Mouse (Mus musculus) forebrain, embryonic 13.5 days (tissue): ENCODE data around the gene Car3. TPM values are rescaled to one million over a fixed set of nuclear protein-coding genes. Genes with fewer than 3 reads are reported as not detected.

ENCODE experiments used
- ATAC-seq: fragments of 200-750 bp; cut with Nextera tagmentation; 2 replicates; pipeline ENCODE4 v1.8.0; 2017
- H3K27ac ChIP-seq: fragments of 300-500 bp; sonication (generic); 2 replicates; pipeline ENCODE4 v1.5.1; 2015; ENCODE audit warnings: inconsistent platforms, mild to moderate bottlenecking, moderate library complexity
- H3K27me3 ChIP-seq: fragments of 300-500 bp; sonication (generic); 2 replicates; pipeline ENCODE4 v1.6.1; 2015; ENCODE audit warnings: mild to moderate bottlenecking, inconsistent platforms
- H3K36me3 ChIP-seq: fragments of 300-500 bp; sonication (generic); 2 replicates; pipeline ENCODE4 v1.6.1; 2015; ENCODE audit warnings: mild to moderate bottlenecking, inconsistent platforms; ENCODE audit not compliant: poor library complexity, severe bottlenecking
- H3K4me1 ChIP-seq: fragments of 300-500 bp; sonication (generic); 2 replicates; pipeline ENCODE4 v1.6.1; 2015; ENCODE audit warnings: inconsistent platforms
- H3K4me2 ChIP-seq: fragments of 300-500 bp; sonication (generic); 2 replicates; pipeline ENCODE4 v1.6.1; 2015; ENCODE audit warnings: inconsistent platforms, mild to moderate bottlenecking, moderate library complexity
- H3K4me3 ChIP-seq: fragments of 300-500 bp; sonication (generic); 2 replicates; pipeline ENCODE4 v1.5.1; 2015; ENCODE audit warnings: mild to moderate bottlenecking, inconsistent platforms
- H3K9ac ChIP-seq: fragments of 300-500 bp; sonication (generic); 2 replicates; pipeline ENCODE4 v1.6.1; 2015; ENCODE audit warnings: mild to moderate bottlenecking, inconsistent platforms
- H3K9me3 ChIP-seq: fragments of 300-500 bp; sonication (generic); replicated peaks from 2 replicates; pipeline ENCODE4 v1.6.1; 2016; ENCODE audit warnings: inconsistent platforms
- WGBS: fragments of 180-500 bp; shearing (Covaris S2); methylation state at CpG from one replicate; pipeline ENCODE4 v1.1.7; 2015; 5-methylcytosine and 5-hydroxymethylcytosine counted together
- polyA plus RNA-seq: library from polyadenylated mRNA; unstranded; fragments of >200 nt; fragmentation: Nextera tagmentation; extraction: Ambion mirVana; gene quantifications from 2 replicates; pipeline ENCODE4 v1.2.1, GENCODE M21; 2015

The Car3 gene
- polyA plus RNA-seq, 1 experiment from 2014 or later, result 1.6 TPM

DNA sequence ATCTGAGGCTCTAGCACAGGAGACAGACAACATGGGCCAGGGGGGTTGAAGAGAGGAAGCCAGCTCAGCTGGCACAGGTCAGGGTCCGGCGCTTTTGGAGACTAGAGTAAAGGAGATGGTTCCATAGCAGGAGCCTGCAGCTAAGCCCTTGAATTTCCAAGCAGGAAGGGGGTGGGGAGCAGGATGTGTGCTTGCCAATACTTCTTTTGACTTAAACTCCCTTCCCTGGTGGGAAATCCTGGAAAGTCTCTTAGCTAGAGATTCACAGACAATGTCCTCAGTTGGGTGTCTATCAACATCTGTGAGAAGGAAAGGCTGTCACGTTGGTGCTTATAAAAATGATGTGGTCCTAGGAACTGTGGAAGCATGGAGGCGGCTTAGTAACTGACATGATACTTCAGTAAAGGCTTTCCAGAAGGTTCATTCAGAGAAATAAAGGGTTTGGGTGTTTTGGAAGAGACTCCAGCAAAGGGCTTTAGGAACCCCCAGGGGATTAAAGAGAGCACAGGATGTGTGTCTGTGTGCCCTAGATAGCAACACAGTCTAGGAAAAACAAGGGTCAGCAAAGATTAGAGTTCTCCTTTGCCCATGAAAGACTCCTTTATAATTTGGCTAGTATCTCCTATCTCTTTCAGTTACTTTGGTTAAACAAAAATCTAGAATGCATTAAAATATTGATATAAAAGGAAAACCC lies 26.6 kb downstream of the Car3 start:
- Histone ChIP-seq H3K27ac (no peak overlapping the region), H3K4me1 (0 out of 2 replicates have a peak, but pooled peaks cover 7% of the 10 kb centered on the region), H3K9ac (no peak overlapping the region), H3K4me2 (0 out of 2 replicates have a peak overlapping the region, but pooled peaks have one; percentile 2), H3K9me3 (no peaks in the 10 kb centered on the region), H3K27me3 (peaks cover 9% of the 10 kb centered on the region; the same call in 1 of the 2 replicates), H3K4me3 (no peak overlapping the region), H3K36me3 (no peaks in the 10 kb centered on the region)
- 36% methylated on average over 4 of the region's 4 CpGs for WGBS
- no peak for ATAC-seq

DNA sequence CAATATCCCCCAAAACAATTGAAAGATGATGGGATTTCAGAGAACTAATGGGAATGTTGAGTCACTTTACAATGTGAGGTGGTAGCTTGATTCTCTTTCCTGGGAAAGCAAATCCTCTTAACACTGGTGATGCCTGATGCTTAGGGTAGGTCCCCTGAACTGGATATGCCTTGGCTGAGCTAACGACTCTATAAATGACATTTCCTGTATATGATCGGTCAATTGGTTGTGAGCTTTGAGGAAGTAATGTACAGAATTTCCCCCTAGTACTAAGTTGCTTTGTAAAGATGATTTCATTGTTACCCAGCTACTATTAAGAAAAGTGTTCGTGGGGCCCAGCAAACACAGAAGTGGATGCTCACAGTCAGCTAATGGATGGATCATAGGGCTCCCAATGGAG lies 29.7 kb downstream of the Car3 start:
- no peak for ATAC-seq
- Histone ChIP-seq H3K36me3 (no peaks in the 10 kb centered on the region), H3K27ac (no peak overlapping the region), H3K4me1 (0 out of 2 replicates have a peak, but pooled peaks cover 4% of the 10 kb centered on the region), H3K27me3 (0 out of 2 replicates have a peak, but pooled peaks cover under 1% of the 10 kb centered on the region), H3K9ac (no peak overlapping the region), H3K9me3 (no peaks in the 10 kb centered on the region), H3K4me3 (no peak overlapping the region), H3K4me2 (no peak overlapping the region)
- 80% methylated on average over 3 of the region's 3 CpGs for WGBS

DNA sequence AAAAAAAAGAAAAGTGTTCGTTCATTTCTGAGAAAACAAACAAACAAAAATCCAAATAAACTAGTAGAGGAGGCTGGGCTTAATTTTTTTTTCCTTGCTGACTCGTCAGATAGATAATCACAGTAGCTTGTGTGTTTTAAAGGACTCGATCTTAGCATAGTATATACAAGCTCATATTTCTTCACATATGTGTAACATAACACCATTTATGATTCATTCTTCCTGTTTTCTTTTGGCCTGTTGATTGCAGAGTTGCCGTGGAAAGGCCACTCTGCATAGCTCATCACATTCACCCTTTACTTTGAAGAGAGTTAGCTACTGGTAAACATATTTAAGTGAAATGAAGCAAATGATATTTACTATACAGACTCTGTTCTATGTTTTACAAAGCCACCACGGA lies 30.4 kb downstream of the Car3 start:
- H3K27me3 ChIP-seq, result no peaks in the 10 kb centered on the region
- 0 out of 2 replicates have a peak, but pooled peaks cover 2% of the 10 kb centered on the region for H3K4me1 ChIP-seq
- H3K9me3 ChIP-seq, result no peaks in the 10 kb centered on the region
- no peak overlapping the region for H3K27ac ChIP-seq
- no peak overlapping the region for H3K4me3 ChIP-seq
- no peak overlapping the region for H3K4me2 ChIP-seq
- 83% methylated on average over 5 of the region's 5 CpGs for WGBS
- H3K36me3 ChIP-seq, result no peaks in the 10 kb centered on the region
- H3K9ac ChIP-seq, result no peak overlapping the region
- ATAC-seq, result no peak

DNA sequence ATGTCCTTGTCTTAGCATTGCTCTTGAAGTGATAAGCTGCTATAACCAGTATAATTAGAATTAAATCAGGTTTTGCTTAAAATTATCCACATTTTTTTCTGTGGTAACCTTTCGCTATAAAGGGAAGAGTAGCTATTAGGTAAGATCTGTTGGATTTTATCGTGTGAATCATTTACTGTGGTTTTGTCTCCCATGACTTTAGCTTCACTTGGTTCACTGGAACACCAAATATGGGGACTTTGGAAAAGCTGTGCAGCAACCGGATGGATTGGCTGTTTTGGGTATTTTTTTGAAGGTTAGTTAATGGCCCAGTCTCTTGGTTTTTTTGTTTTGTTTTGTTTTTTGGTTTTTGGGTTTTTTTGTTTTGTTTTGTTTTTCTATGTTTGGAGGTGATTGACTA lies 32.0 kb downstream of the Car3 start:
- no peak overlapping the region for H3K4me2 ChIP-seq
- ATAC-seq, result no peak
- H3K27ac ChIP-seq, result no peak overlapping the region
- H3K36me3 ChIP-seq, result no peaks in the 10 kb centered on the region
- no peaks in the 10 kb centered on the region for H3K27me3 ChIP-seq
- no peaks in the 10 kb centered on the region for H3K9me3 ChIP-seq
- no peaks in the 10 kb centered on the region for H3K4me1 ChIP-seq
- H3K4me3 ChIP-seq, result no peak overlapping the region
- no peak overlapping the region for H3K9ac ChIP-seq
- 93% methylated on average over 3 of the region's 3 CpGs for WGBS

DNA sequence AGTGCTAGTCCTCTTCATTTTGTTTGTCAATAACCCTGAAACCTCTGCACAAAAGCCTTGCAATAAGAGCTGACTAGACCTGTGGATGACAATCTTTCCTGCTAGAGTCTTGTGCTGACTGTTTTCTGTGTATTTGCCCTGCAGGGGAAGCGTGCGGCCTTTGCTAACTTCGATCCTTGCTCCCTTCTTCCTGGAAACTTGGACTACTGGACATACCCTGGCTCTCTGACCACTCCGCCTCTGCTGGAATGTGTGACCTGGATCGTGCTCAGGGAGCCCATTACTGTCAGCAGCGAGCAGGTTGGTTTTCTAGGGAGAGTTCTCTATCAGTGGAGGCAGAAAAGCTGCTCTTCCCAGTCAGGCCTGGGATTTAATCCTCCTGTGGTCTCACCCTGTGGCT lies 34.5 kb downstream of the Car3 start:
- H3K9me3 ChIP-seq, result no peaks in the 10 kb centered on the region
- H3K27me3 ChIP-seq, result no peaks in the 10 kb centered on the region
- H3K4me2 ChIP-seq, result no peak overlapping the region
- H3K27ac ChIP-seq, result no peak overlapping the region
- no peak overlapping the region for H3K4me3 ChIP-seq
- H3K36me3 ChIP-seq, result no peaks in the 10 kb centered on the region
- ATAC-seq, result no peak
- no peak overlapping the region for H3K9ac ChIP-seq
- WGBS, result 72% methylated on average over 6 of the region's 6 CpGs
- H3K4me1 ChIP-seq, result no peaks in the 10 kb centered on the region

DNA sequence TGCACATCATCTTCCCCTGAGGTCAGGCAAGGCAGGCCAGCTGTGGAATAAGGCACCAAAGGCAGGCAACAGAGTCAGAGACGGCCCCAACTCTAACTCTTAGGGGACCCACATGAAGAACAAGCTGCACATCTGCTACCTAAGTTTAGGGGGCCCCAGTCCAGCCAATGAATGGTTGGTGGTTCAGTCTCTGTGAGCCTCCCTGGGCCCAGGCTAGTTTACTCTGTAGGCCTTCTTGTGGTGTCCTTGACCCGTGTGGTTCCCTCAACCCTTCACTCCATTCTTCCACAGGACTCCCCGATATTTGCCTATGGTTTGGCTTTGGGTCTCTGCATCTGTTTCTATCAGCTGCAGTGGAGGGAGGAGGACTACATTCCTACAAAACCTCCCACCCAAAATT lies 40.1 kb downstream of the Car3 start:
- ATAC-seq, result no peak
- Histone ChIP-seq H3K27ac (no peak overlapping the region), H3K4me2 (no peak overlapping the region), H3K9me3 (no peaks in the 10 kb centered on the region), H3K4me1 (no peaks in the 10 kb centered on the region), H3K9ac (no peak overlapping the region), H3K4me3 (no peak overlapping the region), H3K36me3 (no peaks in the 10 kb centered on the region), H3K27me3 (no peaks in the 10 kb centered on the region)
- 100% methylated on average over 3 of the region's 3 CpGs for WGBS

DNA sequence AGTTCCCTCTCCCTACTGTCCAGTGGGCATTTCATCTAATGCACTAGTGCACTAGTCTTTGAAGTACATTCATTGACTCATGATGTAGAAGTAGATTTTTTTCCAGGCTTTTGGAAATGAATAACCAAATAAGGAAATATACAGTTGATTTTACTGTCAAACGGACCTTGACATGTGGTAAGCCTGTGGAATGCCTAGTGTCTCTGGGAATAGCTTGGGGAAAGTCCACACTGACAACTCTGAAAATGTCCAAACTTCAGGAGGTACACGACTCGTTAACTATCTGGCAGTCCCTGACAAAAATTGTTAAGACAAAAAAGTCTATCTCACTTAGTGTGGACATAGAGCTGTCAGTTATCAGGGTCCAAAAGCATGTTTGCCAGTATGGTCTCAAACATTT lies 40.9 kb downstream of the Car3 start:
- no peak overlapping the region for H3K4me3 ChIP-seq
- no peaks in the 10 kb centered on the region for H3K4me1 ChIP-seq
- WGBS, result 85% methylated on average over 3 of the region's 3 CpGs
- no peak overlapping the region for H3K9ac ChIP-seq
- no peaks in the 10 kb centered on the region for H3K27me3 ChIP-seq
- H3K36me3 ChIP-seq, result no peaks in the 10 kb centered on the region
- H3K9me3 ChIP-seq, result no peaks in the 10 kb centered on the region
- H3K4me2 ChIP-seq, result no peak overlapping the region
- ATAC-seq, result no peak
- H3K27ac ChIP-seq, result no peak overlapping the region

DNA sequence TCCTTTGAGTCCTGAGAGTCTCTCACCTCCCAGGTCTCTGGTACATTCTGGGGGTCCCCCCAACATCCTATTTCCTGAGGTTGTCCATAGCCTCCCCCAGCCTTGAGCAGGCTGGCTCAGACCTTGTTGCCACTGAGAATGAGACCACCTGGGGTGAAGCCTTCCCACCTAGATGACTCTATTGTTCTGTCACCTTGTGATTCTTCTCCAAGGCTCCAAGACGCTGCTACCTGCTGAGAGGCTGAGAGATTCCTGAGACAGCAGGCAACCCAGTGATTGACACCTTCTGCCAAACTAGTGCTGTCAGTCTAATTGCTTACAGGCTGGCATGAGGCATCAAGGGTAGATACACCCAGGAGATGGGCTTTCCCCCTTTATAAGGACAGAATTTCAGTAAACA lies 44.0 kb downstream of the Car3 start:
- no peak overlapping the region for H3K4me3 ChIP-seq
- H3K4me1 ChIP-seq, result no peaks in the 10 kb centered on the region
- 32% methylated on average over 1 of the region's 1 CpGs for WGBS
- H3K9me3 ChIP-seq, result no peaks in the 10 kb centered on the region
- no peaks in the 10 kb centered on the region for H3K36me3 ChIP-seq
- no peak overlapping the region for H3K27ac ChIP-seq
- H3K27me3 ChIP-seq, result no peaks in the 10 kb centered on the region
- H3K4me2 ChIP-seq, result no peak overlapping the region
- no peak for ATAC-seq
- no peak overlapping the region for H3K9ac ChIP-seq

DNA sequence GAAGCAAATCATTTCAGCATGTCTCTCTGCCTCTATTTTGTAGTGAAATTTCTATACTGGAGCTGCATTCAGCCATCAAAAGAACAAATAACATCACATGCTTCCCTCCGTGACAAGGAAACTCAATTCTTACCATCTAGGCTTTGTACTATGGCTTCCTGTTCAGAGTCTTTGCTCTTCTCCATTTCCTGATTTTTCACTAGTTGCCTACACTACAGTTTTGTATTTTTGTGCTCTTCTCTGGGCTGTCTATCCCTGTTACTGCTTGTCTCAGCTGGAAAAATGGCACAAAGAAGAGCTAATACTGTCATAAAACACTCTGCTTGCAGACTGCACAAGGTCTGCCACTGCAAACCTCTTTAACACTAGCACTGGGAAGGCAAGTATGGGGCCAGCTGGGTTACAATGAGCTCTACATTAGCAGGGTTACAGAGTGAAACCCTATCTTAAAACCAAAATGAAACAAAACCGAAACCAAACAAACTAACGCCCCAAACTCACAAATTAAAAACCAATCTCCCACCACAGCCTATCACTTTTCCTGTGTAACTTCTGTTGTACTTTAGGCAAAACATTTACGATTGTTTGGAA lies 48.8 kb downstream of the Car3 start:
- H3K4me3 ChIP-seq, result no peak overlapping the region
- no peaks in the 10 kb centered on the region for H3K9me3 ChIP-seq
- H3K36me3 ChIP-seq, result no peaks in the 10 kb centered on the region
- H3K27ac ChIP-seq, result no peak overlapping the region
- no peak for ATAC-seq
- WGBS, result 92% methylated on average over 4 of the region's 4 CpGs
- no peak overlapping the region for H3K9ac ChIP-seq
- H3K4me2 ChIP-seq, result no peak overlapping the region
- H3K27me3 ChIP-seq, result no peaks in the 10 kb centered on the region
- H3K4me1 ChIP-seq, result no peaks in the 10 kb centered on the region

DNA sequence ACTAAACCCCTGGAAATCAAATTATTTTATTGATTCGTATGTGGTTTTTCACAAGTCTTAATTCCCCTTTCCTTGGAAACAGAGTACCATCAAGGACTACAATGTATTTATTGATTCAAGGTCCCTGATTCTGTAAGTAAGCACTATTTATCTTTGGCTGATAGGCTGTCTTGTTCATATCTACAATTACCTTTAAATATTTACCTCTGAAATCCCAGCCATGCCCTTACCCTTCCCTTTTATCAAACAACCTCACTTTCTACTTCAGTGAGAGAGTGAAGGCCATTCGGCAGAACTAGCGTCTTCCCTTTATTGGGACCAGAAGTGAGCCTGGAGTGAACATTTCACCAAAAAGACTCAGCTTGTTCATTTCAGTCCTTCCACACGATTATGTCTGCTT lies 50.5 kb downstream of the Car3 start:
- Histone ChIP-seq H3K4me3 (no peak overlapping the region), H3K4me1 (no peaks in the 10 kb centered on the region), H3K27ac (no peak overlapping the region), H3K36me3 (no peaks in the 10 kb centered on the region), H3K4me2 (no peak overlapping the region), H3K9me3 (no peaks in the 10 kb centered on the region), H3K27me3 (no peaks in the 10 kb centered on the region), H3K9ac (no peak overlapping the region)
- 91% methylated on average over 4 of the region's 4 CpGs for WGBS
- ATAC-seq, result no peak

DNA sequence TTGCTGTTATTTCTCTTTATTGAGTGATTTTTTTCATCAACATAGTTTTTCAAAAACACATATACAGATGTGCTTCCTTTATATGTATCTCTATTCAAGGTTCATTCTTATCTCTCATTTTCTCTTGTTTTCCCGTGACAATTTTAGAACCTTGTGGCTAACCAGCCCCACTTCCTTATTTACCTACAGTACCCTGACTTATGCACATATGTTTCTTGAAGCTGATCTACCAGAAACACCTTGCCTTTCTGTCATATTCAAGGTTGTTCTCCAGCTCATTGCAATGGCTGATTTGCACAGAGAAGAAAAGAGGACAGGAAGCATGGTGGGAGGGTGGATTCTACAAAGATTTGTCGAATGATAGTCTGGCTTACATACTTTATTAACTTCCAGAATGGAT lies 52.0 kb downstream of the Car3 start:
- H3K4me3 ChIP-seq, result no peak overlapping the region
- no peaks in the 10 kb centered on the region for H3K36me3 ChIP-seq
- no peaks in the 10 kb centered on the region for H3K9me3 ChIP-seq
- no peak overlapping the region for H3K9ac ChIP-seq
- no peak overlapping the region for H3K27ac ChIP-seq
- H3K4me2 ChIP-seq, result no peak overlapping the region
- no peaks in the 10 kb centered on the region for H3K4me1 ChIP-seq
- 93% methylated on average over 2 of the region's 2 CpGs for WGBS
- no peak for ATAC-seq
- H3K27me3 ChIP-seq, result no peaks in the 10 kb centered on the region

DNA sequence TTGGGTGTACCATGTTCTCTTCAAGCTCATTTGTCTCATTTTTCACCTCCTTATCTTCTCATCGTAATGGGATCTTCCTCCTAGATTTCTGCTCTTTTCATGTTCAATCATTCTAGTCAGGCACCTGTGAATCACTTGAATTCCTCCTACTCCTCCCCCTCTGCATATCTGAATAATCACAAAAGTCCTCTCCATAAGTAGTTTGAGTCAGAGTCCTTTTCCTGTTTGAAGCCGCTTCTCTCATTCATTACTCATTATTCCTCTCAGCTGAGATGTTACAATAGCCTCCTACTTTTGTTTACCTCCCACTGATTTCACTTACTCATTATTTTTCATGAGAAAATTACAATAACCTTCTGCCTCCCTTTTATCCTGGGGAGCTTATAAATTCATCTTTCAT lies 53.9 kb downstream of the Car3 start:
- Histone ChIP-seq H3K27me3 (no peaks in the 10 kb centered on the region), H3K27ac (no peak overlapping the region), H3K4me1 (no peaks in the 10 kb centered on the region), H3K4me2 (no peak overlapping the region), H3K36me3 (no peaks in the 10 kb centered on the region), H3K9me3 (no peaks in the 10 kb centered on the region), H3K9ac (no peak overlapping the region), H3K4me3 (no peak overlapping the region)
- 35% methylated on average over 2 of the region's 2 CpGs for WGBS
- no peak for ATAC-seq
